Mouse (Mus musculus) hindbrain, embryonic 10.5 days (tissue): ENCODE measurements around the gene Magi2. TPM values are rescaled to one million over a fixed set of nuclear protein-coding genes. Genes with fewer than 3 reads are reported as not detected.

ENCODE experiments used
- DNase-seq: peaks from one replicate; pipeline ENCODE4 v3.0.0-alpha.2; 2017; ENCODE audit warnings: low spot score
- H3K27ac ChIP-seq: fragments of 300-500 bp; sonication (generic); 2 replicates; pipeline ENCODE4 v1.5.1; 2016; ENCODE audit warnings: mild to moderate bottlenecking, moderate library complexity
- H3K27me3 ChIP-seq: fragments of 300-500 bp; sonication (generic); 2 replicates; pipeline ENCODE4 v1.6.1; 2016; ENCODE audit warnings: mild to moderate bottlenecking; ENCODE audit not compliant: poor library complexity, insufficient read depth, severe bottlenecking
- H3K36me3 ChIP-seq: fragments of 300-500 bp; sonication (generic); 2 replicates; pipeline ENCODE4 v1.6.1; 2016; ENCODE audit warnings: mild to moderate bottlenecking, moderate library complexity
- H3K4me1 ChIP-seq: fragments of 300-500 bp; sonication (generic); replicated peaks from 2 replicates; pipeline ENCODE4 v1.6.1; 2016; ENCODE audit warnings: mild to moderate bottlenecking
- H3K4me3 ChIP-seq: fragments of 300-500 bp; sonication (generic); 2 replicates; pipeline ENCODE4 v1.5.1; 2016; ENCODE audit warnings: mild to moderate bottlenecking, moderate library complexity
- H3K9me3 ChIP-seq: fragments of 300-500 bp; sonication (generic); 2 replicates; pipeline ENCODE4 v1.6.1; 2016; ENCODE audit warnings: mild to moderate bottlenecking, moderate library complexity
- WGBS: fragments of 180-500 bp; shearing (Covaris S2); methylation state at CpG from one replicate; pipeline ENCODE4 v1.1.7; 2016; 5-methylcytosine and 5-hydroxymethylcytosine counted together
- polyA plus RNA-seq: library from polyadenylated mRNA; unstranded; fragments of >200 nt; fragmentation: Nextera tagmentation; extraction: Ambion mirVana; gene quantifications from 2 replicates; pipeline ENCODE4 v1.2.1, GENCODE M21; 2016

Magi2 gene
- polyA plus RNA-seq, 1 experiment from 2014 or later = 9.9 TPM

DNA sequence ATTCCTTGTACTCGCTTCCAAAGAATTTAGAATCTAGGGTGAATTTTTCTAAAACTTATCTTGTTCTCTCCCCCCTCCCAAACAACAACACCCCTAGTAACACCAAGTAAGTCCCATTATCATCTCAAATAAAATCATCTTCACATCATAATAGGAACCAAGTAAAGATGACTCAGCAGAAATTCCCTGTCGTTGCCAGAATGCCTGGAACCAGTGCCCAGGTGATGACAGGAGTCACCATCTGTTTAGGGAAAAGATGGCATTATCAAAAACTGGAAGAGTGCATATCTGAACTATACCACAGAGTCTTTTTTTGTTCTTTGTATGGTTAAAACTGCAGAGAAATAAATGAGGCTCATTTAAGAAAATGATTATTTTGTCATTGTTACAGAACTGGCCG is 1103.2 kb downstream of the Magi2 start:
- H3K4me1 ChIP-seq = no peaks in the 10 kb centered on the region
- no peak overlapping the region for H3K4me3 ChIP-seq
- H3K36me3 ChIP-seq = no peaks in the 10 kb centered on the region
- no peaks in the 10 kb centered on the region for H3K27me3 ChIP-seq
- WGBS = 84% methylated on average over 3 of the region's 3 CpGs
- H3K9me3 ChIP-seq = no peaks in the 10 kb centered on the region
- no peak overlapping the region for H3K27ac ChIP-seq
- no peak for DNase-seq

DNA sequence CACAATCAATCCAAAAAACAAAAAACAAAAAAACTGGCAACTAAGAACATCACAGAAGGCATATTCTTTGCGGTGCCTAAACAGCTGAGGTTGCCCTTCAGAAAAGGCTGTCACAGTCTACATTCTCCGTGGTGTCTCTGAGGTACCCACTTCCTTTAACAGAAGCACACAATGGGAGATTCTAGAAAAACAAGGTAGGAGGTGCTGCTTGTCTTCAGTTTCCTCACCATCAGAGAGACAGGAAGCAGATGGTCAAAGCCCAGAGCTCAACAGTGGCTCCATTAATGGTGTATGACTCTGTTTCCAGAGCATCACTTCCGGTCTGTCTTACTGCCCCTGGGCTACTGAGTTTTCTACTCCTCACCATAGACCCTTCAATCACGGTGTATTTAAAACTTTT is 1105.7 kb downstream of the Magi2 start:
- WGBS = 85% methylated on average over 4 of the region's 4 CpGs
- DNase-seq = no peak
- Histone ChIP-seq H3K4me1 (no peaks in the 10 kb centered on the region), H3K9me3 (no peaks in the 10 kb centered on the region), H3K27ac (no peak overlapping the region), H3K36me3 (no peaks in the 10 kb centered on the region), H3K4me3 (no peak overlapping the region), H3K27me3 (no peaks in the 10 kb centered on the region)

DNA sequence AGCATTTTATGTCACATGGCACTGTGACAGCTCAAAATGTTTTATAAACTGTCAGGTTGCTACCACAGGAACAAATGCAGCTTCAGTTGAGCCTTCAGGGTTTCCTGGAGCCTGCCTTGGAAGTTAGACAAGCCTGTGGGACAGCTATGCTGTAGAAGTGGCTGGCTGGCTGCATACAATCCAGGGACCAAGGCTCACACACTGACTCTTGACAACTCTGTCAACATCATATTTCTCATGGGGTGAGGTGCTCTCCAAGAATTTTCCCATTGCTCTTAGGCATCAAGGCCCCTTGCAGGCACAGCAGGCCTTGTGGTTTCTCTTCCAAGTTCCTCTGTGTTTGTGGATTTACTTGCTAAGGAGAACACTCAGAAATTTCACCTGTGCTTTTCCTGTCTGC is 1107.7 kb downstream of the Magi2 start:
- no peaks in the 10 kb centered on the region for H3K4me1 ChIP-seq
- H3K27ac ChIP-seq = no peak overlapping the region
- DNase-seq = no peak
- no peaks in the 10 kb centered on the region for H3K9me3 ChIP-seq
- H3K27me3 ChIP-seq = no peaks in the 10 kb centered on the region
- no peak overlapping the region for H3K4me3 ChIP-seq
- no peaks in the 10 kb centered on the region for H3K36me3 ChIP-seq

DNA sequence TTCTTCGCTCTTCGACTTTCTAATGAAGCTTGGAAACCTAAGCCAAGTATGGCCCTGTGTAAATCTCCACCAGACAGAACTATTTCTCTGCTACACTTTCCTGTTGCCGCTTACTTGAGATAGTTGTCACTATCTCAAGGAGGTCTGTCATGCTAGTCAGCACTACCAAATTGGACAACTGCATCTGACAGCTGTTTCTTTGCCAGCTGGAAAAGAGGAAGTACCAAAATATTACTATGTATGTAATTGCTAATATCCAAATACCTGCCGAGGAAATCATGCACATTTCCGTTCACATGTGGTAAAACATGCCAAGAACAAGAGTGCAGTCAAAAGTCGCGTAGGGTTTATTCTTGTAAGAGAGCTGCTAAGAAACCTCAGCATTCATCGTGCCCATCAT is 1126.1 kb downstream of the Magi2 start:
- 94% methylated on average over 8 of the region's 8 CpGs for WGBS
- no peak for DNase-seq
- Histone ChIP-seq H3K36me3 (no peaks in the 10 kb centered on the region), H3K4me1 (no peaks in the 10 kb centered on the region), H3K4me3 (no peak overlapping the region), H3K27me3 (no peaks in the 10 kb centered on the region), H3K9me3 (no peaks in the 10 kb centered on the region), H3K27ac (no peak overlapping the region)

DNA sequence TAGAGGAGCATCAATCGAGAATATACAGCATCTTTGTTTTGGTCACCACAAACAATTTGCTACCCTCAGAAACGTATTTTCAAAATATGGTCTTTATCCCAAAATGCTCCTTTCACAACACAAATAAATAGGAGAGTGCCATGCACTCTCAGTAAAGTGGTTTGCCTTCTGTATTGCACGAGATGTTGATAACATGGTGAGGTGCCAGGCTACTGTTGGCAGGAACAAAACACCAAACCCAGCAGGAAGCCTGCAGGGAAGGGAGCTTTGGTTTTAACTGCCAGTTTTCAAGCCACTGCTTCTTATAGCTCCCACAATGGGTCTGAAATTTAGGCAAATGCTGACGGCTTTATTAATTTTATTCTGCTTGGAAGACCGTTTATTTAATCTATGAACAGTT is 1131.6 kb downstream of the Magi2 start:
- Histone ChIP-seq H3K36me3 (no peaks in the 10 kb centered on the region), H3K4me3 (no peak overlapping the region), H3K27me3 (no peaks in the 10 kb centered on the region), H3K4me1 (no peaks in the 10 kb centered on the region), H3K27ac (no peak overlapping the region), H3K9me3 (no peaks in the 10 kb centered on the region)
- 65% methylated on average over 5 of the region's 5 CpGs for WGBS
- DNase-seq = no peak

DNA sequence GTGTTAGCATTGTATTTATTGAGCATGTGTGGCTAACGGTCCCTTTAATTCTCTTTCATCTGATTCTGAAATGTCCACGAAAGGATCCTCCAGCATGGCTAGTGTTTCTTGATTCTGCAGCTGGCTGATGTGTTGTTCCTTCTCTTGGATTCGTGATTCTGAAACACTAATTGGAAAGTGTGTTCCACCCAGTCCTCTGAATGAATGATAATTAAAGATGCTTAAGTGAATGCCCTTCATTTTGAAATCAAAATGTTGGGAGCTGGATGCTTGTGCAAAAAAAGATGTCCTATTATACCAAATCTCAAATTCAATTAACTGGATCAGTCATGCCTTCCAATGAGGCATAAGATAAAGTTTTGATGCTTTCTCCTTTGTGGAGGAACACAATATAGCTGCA is 1132.2 kb downstream of the Magi2 start:
- H3K9me3 ChIP-seq = no peaks in the 10 kb centered on the region
- H3K4me1 ChIP-seq = no peaks in the 10 kb centered on the region
- no peaks in the 10 kb centered on the region for H3K27me3 ChIP-seq
- no peak overlapping the region for H3K4me3 ChIP-seq
- H3K27ac ChIP-seq = no peak overlapping the region
- no peak for DNase-seq
- H3K36me3 ChIP-seq = no peaks in the 10 kb centered on the region
- 70% methylated on average over 3 of the region's 3 CpGs for whole genome bisulfite sequencing

DNA sequence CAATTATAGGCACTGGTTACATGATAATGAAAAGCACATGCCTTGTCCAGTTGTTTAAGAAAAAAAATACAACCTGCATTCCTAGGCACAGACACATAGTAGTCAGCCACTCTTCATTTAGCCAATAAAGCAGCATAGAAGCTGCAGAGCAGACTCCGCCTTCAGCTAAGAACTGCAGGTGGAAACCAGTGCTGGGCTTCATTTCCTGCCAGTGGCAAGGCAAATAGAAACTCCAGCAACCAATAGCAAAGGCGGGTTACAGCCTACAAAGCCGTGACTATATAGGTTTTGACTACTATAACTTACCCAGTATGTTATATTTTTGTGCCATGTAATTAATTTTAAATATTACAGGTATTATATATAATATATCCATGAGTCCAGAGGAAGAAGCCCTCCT is 1135.3 kb downstream of the Magi2 start:
- Histone ChIP-seq H3K36me3 (no peaks in the 10 kb centered on the region), H3K27ac (no peak overlapping the region), H3K9me3 (no peaks in the 10 kb centered on the region), H3K27me3 (no peaks in the 10 kb centered on the region), H3K4me1 (no peaks in the 10 kb centered on the region), H3K4me3 (no peak overlapping the region)
- 88% methylated on average over 3 of the region's 3 CpGs for WGBS
- no peak for DNase-seq

DNA sequence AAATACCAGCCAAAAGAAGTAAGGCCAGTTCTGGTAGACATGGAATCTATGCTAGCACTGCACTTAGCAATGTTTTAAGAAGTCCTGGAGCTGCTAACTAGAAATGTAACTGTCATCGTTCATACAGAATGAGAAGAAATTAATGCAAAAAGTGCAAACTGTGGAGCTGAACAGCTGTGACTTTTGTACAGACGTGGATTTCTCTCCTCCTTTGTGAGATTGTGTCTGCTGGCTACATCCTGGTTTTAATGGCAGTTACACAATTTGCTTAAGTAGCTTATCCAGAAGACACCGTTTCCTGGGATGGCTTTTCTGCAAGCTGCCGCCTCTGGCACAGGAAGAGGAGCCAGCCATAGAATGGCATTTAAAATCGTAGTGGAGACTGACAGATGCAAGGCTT is 1136.4 kb downstream of the Magi2 start:
- Histone ChIP-seq H3K4me3 (no peak overlapping the region), H3K9me3 (no peaks in the 10 kb centered on the region), H3K36me3 (no peaks in the 10 kb centered on the region), H3K27ac (no peak overlapping the region), H3K4me1 (no peaks in the 10 kb centered on the region), H3K27me3 (no peaks in the 10 kb centered on the region)
- whole genome bisulfite sequencing = 83% methylated on average over 5 of the region's 5 CpGs
- no peak for DNase-seq

DNA sequence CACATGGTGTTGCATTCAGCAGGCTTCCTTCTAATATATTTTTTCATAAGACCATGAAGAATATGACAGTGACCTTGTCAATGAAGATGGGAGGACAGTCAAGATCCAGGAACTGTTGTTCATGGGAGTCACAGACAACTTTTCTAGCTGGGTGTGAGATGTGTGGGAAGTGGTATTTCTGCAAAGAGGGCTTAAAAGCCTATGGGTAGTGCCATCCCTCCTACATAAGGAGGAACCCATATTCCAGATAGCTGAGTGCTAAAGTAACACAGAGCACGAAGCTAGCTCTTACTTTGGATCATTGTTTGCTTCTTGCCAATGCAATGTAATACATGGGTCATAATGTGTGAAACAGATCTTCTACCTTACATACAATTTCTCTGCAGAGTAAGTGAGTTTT is 1146.8 kb downstream of the Magi2 start:
- no peak for DNase-seq
- WGBS = 81% methylated on average over 1 of the region's 1 CpGs
- no peaks in the 10 kb centered on the region for H3K9me3 ChIP-seq
- H3K4me1 ChIP-seq = no peaks in the 10 kb centered on the region
- no peak overlapping the region for H3K4me3 ChIP-seq
- no peaks in the 10 kb centered on the region for H3K27me3 ChIP-seq
- H3K27ac ChIP-seq = no peak overlapping the region
- no peaks in the 10 kb centered on the region for H3K36me3 ChIP-seq

DNA sequence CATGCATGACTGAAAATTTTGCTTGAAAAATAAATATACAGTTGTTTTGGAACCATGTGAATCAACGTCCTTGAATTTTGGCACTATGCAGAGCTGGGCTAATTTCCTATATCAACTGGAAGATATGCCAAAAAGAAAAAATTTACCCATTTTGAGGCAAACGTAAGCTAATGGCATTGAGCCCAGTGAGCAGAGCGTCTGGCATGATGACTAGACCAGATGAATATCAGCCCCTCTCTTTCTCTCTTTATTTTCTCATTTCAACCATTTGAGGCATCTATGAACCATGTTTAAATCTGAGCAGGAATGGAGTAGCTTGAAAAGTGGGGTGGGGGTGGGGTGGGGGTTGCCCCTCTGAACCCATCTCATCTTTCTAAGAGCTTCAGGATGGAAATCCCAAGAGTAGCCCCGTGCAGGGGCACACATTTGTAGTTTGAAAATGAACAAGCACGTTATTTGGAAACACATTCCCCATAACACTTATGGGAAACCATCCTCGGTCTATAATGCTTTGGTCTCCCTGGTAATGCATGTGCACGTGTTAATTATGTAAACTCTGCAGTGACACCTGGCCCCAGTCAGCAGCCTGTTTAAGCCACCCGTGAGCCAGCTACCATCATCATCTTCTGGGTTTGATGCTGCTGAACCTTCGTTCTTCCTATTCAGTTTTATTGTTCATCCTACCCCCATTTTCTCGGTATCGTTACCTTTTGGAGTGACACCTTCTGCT is 1151.4 kb downstream of the Magi2 start:
- 91% methylated on average over 11 of the region's 11 CpGs for WGBS
- no peaks in the 10 kb centered on the region for H3K36me3 ChIP-seq
- H3K4me3 ChIP-seq = no peak overlapping the region
- no peaks in the 10 kb centered on the region for H3K27me3 ChIP-seq
- H3K27ac ChIP-seq = no peak overlapping the region
- H3K9me3 ChIP-seq = no peaks in the 10 kb centered on the region
- DNase-seq = no peak
- no peaks in the 10 kb centered on the region for H3K4me1 ChIP-seq

DNA sequence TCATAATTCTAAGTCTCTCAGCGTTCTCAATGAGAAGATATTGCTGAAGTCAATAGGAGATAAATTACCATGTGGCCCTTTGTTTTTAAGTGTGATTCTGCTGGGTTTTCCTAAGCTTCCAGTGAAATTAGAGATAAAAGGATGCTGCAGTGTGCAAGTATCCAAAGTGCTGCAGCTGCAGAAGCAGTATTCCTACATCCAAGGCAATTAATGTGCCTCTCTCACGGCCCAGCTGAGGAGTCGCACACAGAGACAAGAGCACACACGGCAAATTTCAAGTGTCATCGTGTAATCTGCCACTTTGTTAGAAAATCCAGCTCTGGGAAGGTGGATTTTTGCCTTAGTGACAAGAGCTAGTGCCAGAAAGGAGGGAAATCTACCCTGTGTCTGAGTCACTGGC is 1177.7 kb downstream of the Magi2 start:
- H3K27me3 ChIP-seq = no peaks in the 10 kb centered on the region
- WGBS = 87% methylated on average over 5 of the region's 5 CpGs
- no peaks in the 10 kb centered on the region for H3K4me1 ChIP-seq

DNA sequence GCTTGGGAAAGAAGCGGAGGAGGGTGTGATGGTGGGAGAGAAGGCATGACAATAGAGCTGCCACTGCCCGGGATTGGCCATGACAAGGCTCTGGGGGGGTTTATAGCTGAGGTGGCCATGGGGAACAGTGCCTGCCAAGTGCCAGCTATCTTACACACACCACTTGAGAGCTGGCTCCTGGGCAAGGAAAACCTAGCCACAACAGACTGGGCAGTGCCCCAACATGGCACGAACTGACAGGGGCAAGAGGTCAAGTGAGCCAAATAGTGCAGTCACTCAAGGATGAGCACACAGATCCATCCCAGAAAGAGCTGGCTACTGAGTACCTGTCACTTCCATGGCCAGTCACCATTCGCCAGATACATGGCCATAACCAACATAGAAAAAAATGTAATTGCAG is 1179.8 kb downstream of the Magi2 start:
- Histone ChIP-seq H3K4me3 (no peak overlapping the region), H3K4me1 (no peaks in the 10 kb centered on the region), H3K27me3 (no peaks in the 10 kb centered on the region), H3K27ac (no peak overlapping the region), H3K9me3 (no peaks in the 10 kb centered on the region), H3K36me3 (no peaks in the 10 kb centered on the region)
- 94% methylated on average over 4 of the region's 4 CpGs for WGBS
- DNase-seq = no peak

More for the DNA sequence above, 1177.7 kb downstream of the Magi2 start:
- no peak overlapping the region for H3K4me3 ChIP-seq
- no peak for DNase-seq
- no peaks in the 10 kb centered on the region for H3K9me3 ChIP-seq
- no peak overlapping the region for H3K27ac ChIP-seq
- no peaks in the 10 kb centered on the region for H3K36me3 ChIP-seq

DNA sequence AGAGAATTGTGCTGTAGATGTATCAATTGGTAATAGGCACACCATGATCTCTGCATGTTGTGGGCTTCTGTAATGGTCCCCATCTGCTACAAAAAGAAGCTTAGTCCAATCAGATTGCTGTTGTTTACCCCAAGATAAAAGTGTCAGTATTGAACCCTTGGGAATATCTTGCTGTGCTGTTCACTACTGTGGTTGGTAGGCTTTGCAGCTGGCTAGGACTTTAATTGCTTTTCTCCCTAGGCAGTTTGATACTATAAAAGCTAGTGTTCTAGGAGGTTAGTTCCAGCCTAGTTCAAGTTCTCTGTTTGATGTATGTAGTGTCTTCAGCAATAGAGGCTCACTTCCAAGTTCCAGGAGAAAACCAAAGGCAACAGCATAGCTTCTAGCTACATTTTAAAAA is 1188.5 kb downstream of the Magi2 start:
- no peaks in the 10 kb centered on the region for H3K36me3 ChIP-seq
- DNase-seq = no peak
- no peak overlapping the region for H3K27ac ChIP-seq
- no peak overlapping the region for H3K4me3 ChIP-seq
- no peaks in the 10 kb centered on the region for H3K27me3 ChIP-seq
- H3K9me3 ChIP-seq = no peaks in the 10 kb centered on the region
- H3K4me1 ChIP-seq = no peaks in the 10 kb centered on the region

DNA sequence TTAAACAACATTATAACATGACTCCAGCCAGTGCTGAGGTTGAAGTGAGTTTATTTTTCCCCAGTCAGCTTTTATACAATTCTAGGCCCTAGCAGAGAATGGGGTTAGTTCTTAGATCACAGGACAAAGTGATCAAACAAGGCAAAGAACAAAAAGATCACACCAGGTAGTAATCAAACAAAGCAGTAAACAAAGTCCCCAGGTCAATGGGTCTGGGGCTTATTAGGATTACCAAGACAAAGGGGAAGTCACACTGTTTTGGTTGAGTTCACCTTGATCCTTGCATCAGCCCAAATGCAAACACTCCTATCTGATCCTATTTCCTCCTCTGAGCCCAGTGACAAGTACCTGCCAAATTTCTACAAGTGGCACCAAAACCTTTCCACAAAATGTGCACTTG is 1190.5 kb downstream of the Magi2 start:
- no peaks in the 10 kb centered on the region for H3K4me1 ChIP-seq
- no peak for DNase-seq
- no peaks in the 10 kb centered on the region for H3K9me3 ChIP-seq
- no peak overlapping the region for H3K27ac ChIP-seq
- no peaks in the 10 kb centered on the region for H3K27me3 ChIP-seq
- no peak overlapping the region for H3K4me3 ChIP-seq
- no peaks in the 10 kb centered on the region for H3K36me3 ChIP-seq
